Mouse (Mus musculus): Measurements from ENCODE around the gene Mfge8.

Mfge8 gene

DNA sequence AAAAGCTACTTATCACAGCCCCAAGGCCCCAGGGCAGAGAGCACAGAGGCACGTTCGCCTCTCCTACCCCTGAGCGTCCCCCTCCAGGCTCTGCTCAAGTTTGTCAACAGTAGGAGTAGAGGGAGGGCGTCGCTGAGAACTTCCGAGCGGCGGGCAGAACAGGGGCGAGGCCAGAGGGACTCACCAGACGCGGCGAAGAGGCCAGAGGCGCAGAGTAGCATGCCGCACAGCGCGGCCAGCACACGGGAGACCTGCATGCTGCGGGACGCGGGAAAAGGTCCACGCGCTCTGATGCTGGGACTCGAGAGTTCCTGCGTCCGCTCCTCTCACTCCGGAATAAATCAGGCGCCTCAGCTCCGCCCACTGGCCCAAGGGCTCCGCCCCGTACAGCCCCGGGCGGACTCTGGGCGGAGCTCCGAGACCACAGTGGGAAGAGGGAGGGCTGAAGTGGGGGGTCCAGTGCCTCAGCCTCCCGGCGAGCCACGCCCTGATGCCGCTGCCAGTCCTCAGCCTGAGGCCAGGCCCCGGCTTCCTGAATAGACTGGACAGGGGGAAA lies at the start of gene Mfge8:
Gene Mfge8, minus strand, starts transcription at position 350 of the 556 bp plus-strand sequence.
- DNase-seq = peak; percentile 94

DNA sequence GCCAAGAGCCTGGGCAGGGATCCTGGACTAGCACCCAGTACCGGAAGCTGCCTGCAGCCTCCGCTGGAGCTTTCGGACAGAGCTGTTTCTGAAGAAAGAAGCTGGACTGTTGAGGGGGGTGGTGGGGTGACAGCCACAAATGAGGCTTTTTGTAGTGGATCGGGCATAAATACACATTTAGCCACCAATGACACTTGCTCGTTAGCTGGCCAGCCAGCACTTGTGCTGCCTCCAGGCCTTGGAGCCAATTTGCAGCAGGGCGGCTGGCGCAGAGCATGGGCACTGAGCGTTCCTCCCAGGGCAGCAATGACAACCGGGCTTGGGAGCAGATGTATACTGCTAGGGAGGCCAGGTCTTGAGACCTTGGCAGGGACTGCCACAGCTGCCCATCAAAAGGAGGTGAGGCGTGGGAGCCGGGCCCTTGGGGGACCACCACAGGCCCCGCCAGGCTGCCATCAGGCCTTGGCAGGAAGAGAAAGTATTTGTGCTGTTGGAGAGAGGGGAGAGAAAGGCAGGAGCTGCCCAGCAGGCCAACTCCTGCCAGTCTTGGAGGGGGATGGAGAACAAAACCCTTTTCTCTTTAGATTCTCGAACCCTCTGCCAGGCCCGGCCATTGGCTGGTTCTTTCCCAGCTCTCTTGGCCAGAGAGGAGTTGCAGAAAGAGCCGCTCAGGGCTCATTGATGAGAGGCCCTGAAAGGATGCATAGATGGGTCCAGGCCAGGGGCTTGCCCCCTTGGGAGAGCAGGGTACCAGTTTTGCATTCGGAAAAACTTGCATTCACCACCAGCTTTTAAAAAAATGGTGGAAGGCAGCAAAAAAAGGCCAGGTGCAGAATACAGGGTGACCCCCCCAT lies 45.9 kb upstream of the Mfge8 start:
- no peak for DNase-seq

DNA sequence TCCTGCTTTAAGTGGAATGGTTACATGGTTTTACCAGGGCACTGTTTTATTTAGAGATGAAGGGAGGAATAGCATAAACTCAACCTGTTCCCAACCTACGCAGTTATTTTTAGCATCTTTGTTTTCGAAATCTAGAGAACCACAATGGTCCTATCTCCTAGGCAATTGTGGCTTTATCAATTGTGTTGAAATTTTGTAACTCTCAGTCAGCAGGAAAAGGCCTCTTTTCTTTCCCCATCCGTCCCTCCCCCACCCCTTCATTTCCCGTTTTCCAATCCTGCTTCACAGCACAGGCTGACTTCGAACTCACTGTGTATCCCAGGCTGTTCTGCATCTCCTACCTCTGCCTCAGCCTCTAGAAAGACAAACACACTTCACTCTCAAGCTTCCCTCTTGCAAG lies 45.1 kb upstream of the Mfge8 start:
- DNase-seq = no peak

DNA sequence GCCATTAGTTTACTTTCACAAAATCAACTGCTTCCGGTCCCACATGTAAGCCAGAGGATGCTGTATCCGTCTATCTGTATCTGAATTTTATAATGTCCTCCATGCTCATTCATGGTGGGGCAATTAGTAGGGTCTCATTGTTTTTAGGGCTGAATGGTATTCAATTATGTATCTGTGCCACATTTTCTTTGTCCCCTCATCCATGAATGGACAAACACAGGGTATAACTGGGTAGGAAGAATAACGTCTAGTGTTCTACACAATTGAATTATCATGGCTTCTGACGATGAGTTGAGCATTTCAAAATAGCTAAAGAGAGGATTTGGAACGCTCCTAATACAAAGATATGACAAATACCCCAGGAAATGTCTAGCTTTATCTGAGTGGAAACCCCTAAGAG lies 42.6 kb upstream of the Mfge8 start:
- no peak for DNase-seq

DNA sequence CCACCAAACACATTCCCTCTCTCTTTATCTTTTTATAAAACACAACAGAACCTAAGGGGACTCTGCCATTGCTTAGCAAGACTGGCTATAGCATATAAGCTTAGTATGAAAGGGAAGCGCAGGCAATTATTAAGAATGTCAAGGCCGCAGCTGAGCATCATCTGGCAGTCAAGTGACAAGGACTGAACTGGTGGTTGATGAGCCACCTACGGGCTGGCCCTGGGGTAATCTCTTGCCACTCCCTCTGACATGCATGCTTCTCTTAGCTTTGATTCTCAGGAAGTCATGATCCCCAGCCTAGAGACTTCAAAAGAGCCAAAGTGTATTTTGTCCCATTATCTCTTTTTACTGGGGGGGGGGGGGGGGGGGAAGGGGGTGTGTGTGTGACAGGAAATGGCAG lies 41.7 kb upstream of the Mfge8 start:
- no peak for DNase-seq

DNA sequence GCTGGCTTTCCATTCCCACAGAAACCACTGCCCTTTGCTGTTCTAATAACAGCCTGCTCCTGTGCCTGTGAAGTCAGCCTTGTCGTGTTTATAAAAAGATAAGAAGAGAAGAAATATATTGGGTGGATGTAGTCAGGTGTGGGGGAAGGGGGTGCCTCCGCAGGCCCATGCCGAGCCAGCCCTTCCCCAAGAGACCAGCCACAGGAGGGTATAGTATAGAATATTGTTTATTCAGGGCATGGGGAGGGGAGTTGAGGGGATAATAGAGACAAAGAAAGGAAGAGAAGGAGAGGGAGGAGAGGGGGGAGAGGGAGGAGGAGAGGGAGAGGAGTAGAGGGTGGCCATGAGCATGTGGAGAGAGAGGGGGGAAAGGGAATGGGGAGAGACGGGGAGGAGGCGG lies 40.4 kb upstream of the Mfge8 start:
- no peak for DNase-seq

DNA sequence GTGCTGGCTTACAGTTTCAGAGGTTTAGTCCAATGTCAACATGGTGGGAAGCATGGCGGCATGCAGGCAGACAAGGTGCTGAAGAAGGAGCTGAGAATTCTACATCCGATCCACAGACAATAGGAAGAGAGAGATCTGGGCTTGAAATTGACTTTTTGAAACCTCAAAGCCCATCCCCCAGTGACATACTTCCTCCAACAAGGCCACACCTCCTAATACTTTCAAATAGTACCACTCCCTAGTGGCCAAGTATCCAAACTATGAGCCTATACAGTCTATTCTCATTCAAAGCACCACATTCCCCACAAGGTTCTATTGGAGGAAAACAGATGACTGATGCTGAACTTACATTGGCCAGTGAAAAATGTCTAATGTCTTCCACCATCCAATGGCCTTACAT lies 38.7 kb upstream of the Mfge8 start:
- DNase-seq = no peak

DNA sequence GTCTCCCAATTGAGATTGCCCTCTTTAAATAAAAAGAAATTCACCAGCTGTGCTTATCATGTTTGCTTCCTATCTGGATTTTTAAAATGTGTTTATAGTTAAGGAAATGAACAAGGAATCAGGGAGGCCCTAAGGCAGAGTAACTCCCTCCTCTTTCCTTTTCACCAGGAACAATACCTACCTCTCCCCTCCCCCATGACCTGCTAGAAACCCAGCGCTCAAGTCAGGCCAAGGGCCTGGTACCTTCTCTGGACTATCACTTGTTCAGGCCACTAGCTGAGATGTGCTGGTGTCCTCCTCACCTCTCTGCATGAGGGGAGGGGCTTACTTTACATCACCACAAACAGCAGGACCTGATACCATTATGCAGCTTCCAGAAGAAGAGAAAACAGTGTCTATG lies 34.6 kb upstream of the Mfge8 start:
- no peak for DNase-seq

DNA sequence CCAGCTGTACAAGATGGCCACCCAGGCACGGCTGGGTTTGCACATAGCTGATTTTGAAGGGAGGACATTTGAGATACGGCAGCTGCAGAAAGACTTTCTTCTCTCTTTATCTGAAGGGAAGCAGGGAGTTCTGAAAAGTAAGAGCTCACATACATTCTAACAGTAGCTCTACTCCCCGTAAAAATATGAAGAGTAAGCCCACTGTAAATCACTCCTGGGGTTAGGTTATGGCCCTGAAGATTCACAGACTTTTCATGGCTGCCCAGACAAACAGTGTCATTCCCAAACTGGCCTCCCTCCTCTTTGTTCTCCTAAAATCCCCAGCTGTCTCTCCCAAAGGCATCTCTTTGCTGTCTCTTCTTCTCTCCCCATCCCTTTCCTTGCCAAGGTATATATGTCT lies 24.9 kb upstream of the Mfge8 start:
- no peak for DNase-seq

DNA sequence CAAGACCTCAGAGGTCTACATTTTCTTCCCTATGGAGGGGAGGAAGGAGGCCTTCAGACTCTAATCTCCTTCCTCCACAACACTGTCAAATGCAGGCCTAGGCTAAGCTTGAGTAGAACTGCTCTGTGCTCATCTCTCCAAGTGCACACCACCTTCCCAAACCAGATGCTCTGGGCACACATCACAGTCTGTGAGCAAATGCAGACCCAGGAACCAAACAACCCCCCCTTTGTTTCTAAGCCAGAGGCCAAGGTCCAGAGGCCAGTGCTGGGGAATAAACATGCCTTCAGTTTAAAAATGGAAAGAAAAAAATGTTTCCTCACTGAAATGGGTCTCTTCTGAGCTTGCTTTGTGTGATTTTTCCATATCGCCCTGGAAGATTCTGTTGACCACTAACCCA lies 22.9 kb upstream of the Mfge8 start:
- no peak for DNase-seq

DNA sequence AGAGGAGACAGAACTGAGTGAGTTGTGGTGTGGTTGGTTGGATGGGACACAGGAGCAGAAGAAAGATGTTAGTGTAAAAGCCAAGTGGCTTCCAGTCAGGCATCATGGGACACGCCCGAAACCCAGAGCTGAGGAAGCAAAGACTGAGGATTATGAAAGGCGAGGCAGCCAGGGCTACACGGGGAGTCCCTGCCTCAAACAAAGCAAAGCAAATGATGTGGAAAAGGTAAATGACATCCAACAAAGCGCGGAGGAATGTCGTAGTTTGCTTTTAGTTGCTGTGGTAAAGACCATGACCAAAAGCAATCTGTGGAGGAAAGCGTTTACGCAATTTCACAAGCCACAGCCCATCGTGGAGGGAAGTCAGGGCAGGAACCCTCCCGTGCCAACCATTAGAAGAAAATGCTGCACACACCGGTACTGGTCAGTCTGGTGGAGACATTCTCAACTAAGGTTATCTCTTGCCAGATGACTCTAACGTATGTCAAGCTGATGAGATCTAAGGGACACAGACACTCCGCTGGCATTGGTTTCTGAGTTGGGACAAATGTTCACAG lies 18.2 kb upstream of the Mfge8 start:
- no peak for DNase-seq

DNA sequence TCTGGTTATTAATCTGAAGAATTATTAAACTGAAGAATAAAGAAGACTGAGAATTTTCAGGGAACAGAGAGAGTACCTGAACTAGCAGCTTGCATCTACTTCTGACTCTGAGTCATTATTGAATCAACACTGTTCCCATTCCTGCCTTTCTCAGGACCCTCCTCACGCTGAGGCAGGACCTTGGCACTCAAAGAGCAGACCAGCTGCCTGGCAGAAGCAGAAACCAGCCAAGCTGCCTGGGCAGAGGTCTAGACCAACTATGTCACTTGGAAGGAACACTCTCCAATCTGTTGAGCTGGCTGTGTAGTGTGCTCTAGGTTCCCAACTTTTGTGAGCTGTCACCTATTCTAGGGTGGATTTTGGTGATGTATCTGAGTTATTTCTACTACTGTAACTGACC lies 10.5 kb upstream of the Mfge8 start:
- DNase-seq = no peak

DNA sequence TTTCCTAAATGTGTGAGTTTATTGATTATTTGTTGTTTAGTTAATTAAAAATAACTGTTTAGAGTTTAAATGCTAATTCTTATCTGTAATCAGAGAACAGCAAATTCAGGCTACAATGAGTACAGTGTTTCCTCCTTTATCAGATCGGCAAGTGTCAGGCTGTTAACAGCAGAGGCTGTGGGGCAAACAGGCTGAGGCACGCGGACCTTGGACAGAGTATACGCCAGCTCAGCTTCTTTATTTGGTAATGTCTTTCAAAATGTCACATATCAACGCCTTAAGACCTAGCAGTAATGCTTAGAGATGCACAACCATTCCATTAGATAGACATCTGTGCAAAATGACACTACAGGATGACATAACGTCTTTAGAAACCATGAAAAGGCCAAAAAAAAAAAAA lies 662 bp upstream of the Mfge8 start:
- no peak for DNase-seq

DNA sequence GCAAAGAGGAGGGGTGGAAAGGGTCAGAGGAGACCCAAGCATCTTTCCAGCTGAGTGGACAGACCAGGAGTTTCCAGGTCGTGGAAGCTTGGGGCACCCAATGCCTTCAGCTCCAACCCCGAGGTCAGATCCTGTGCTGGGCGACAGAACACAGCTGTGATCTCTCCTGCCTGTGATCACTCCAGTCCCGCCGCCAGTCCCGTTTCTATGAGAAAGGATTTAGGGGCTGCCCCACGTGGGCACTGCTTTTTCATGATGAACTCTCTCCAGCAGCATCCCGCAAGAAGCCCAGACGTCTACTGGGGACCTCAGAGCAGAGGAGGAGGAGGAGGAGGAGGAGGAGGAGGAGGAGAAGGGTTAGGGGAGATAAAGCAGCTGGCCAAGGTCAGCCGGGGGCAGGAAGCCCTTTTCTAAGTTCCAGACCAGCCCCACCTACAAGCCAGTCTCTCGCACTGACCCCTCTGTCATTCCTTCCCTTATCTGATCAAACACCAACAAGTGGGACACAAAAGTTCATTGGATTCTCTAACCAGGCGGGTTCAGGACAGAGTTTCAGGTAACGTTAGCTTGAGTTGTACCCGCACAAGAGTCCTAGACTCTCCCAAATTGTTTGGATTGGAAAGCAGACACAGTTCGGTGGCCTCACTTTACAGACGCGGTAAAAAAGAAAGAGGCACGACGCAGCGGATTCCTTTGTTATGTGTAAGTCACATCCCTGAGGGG lies 768 bp downstream of the Mfge8 start:
- DNase-seq = no peak

DNA sequence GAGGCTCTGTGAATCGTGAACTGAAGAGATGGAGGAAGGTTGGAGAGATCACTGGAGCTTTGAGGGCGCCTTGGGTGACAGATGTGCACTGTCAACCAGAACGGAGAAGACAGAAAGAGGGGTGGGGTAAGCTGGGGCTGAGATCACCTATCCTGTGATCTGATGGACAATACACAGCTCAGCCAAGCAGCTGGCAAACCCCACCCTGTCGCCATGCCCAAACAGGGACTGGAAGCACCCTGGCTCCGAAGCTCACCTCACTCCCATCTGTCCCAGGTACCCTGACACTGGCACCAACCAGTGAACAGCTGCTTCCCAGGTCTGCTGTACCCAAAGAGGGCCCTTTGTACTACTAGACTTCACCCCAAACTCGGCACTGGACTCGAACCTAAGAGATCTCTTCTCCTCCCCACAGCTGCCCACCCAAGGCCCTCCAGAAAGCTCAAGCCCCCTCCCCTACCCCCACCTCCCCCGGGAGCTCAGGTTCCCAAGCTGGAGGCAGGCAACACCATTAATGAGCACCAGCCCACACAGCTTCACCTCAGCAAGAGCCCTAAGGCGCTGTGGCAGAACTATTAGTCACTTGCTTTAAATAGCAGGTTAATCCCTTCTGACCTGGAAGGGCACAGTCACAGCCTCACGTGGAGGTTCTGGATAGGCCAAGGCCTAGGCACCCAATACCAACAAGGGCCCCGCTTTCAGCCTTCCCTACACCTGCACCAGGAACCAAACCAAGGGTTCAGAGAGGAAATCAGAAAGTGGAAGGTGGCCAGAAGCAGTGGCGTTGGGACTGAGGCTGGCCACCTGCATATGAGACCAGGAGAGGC lies 1.6 kb downstream of the Mfge8 start:
- DNase-seq = no peak

DNA sequence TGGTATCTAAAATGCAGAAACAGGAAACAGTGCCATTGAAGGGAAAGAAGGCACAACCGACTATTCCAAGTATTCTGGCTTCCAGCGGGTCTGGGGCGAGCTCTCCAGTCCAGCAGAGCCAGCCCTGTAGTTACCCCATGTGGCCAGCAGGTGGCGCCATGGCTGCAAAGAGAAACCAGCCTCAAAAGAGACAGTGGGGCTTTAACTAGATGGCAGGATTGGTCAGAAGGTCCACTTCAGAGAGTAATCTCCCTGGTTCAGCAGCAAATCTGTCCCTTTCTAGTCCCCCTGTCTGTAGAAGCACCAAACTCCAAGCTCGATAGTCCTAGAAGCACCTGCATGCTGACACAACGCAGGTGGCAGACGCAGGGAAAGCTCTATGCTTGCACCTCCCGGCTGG lies 8.0 kb downstream of the Mfge8 start:
- DNase-seq = peak; percentile 84

DNA sequence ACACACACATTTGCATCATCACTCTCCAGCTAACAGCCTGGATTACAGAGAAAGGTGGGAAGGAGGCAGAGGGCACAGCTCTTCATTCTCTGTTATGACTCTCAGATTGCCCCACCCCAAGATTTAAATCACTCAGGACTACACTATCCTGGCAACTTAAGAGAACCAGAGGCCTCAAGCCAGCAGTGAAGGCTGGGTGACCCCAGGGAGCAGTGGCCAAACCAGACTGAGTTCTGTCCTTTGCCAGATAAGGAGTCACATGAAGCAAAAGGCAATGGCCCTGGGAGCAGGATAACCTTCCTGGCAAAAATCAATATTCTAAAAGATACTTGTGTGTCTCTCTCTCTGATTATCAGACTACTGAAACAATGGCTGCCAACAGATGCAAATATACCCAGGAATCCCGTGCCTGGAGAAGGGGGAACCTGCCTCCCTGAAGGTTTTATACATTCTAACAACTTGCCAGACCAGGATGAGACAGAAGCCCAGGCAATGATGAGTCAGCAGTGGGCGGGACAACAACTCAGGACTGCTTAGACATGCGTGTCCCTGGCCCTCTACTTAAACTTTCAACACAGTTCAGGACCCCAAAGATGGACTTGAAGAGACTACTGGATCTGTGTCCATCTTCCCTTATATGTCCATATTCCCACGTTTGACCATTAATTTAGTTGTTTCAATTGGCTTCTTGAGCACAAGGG lies 8.8 kb downstream of the Mfge8 start:
- no peak for DNase-seq

DNA sequence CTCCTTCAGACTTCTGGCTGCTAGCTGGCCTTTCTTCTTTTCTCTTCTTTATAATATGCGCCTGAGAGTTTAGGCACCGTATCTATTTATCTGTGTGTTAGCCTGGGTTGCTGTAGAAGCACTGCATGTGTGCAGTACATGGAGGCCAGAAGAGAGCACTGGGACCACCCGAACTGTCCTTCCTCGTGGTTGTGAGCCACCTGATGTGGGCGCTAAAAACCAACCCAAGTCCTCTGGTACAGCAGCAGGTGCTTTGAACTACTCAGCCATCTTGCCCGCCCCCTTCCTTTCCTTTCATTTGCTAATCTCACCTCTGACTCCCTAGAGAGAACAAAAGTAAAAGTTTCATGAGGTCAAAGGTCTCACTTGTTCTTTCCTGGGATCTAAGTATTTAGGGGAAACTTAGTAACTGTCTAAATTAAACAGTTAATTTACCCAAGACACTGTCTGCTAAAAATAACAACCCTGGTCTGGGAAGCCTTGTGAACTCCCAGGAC lies 9.5 kb downstream of the Mfge8 start:
- DNase-seq = no peak

DNA sequence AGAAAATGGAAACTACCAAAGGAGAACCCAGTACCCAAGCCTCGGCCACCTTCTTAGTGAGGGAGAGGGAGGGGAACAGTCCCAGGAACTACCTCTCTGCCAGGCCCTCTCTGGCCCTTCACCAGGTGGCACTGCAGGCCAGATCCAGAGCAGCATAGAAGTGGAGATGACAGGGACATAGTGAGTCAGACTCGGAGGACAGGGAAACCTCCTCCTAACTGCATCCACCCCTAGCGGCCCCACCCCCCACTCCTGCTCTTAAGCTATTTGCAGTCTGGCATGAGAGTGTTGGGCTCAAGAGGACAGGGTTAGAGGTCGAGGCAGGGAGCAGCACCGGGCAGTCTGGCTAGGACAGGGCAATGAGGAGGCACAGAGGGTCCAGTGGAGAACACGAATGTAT lies 15.5 kb downstream of the Mfge8 start:
- no peak for DNase-seq

DNA sequence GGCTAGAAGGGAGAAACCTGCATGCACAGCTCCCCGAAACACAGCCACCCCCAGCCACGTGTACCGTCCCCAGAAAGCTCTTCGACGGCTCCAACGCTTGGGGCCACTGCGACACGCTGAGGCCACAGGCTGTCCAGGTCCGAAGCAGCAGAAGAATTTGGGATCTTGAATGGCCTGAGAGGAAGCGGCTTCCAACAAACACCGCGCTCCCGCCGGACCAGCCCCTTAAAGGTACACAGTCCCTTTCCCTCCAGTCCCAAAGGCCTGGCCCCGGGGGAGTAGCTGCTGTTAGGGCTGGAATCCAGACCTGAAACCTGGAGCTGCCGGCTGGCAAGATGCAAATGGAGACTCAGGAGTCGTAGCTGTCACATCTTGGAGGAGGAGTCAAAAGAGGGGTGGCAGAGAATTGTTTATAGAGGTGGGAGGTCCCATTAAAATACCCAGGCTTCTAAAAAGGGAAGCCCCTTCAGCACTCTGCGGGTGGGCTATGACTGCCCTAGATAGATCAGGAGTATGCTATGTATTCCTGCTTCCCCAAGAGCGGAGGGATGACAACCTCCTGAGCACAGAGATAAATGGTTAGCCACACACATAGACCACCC lies 17.9 kb downstream of the Mfge8 start, which contains the start of gene Hapln3:
Gene Hapln3, minus strand, starts transcription at position 176 of the 602 bp plus-strand sequence.
- peak; percentile 37 for DNase-seq

DNA sequence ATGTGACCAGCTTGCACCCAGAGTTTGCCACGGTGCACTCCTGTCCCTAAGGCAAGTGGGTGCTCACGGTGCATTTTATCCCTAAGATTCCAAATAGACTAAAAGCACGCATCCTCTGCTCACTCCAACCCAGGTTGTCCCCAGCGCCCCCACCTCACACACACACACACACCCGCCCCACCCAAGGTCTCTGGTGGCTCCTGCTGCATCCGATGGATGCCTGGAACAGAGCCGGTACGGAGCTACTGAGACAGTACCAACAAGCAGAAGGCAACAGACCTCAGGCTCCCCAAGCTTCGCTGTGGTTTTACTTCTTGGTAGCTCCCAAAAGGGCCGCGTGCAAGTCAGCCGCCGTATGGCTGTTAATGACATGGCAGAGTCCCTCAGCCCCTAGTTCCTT lies 18.5 kb downstream of the Mfge8 start:
- DNase-seq = no peak

DNA sequence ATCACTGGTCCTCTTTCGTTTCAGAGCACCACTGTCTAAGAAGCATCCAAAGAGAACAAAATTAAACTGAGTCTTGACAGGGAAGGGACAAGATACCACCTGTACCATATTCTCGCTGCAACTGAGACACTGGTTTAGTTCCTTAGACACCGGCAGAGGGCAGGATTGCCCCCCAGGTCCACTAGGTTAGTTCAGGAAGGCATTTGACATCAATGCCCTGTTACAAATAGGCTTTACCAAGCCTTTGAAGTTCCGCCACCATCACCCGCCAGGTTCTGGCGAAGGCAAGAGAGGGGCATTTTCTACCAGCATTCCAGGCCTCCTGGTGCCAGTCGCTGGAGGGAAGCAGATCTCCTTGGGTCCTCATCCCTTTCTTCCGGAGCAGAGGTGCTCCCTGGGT lies 19.0 kb downstream of the Mfge8 start:
- no peak for DNase-seq
